Mouse (Mus musculus) small intestine, adult 2 months (tissue): ENCODE measurements around the gene Wwox.

Experiments
- CTCF ChIP-seq: fragments of 200-500 bp; IDR thresholded peaks from 2 replicates; pipeline ENCODE4 v1.5.1; 2012; ENCODE audit warnings: low read depth, mild to moderate bottlenecking, control low read depth, inconsistent platforms, low read length, moderate library complexity, mixed read lengths; ENCODE audit not compliant: insufficient replicate concordance, insufficient read length; ENCODE audit errors: extremely low read depth
- POLR2A ChIP-seq: fragments of 200-500 bp; IDR thresholded peaks from 2 replicates; pipeline ENCODE4 v1.6.1; 2012; ENCODE audit warnings: low read depth, mild to moderate bottlenecking, control low read depth, inconsistent platforms, low read length, moderate library complexity

GRCm38 (mm10) chr8:114890478-114890877 is 451.0 kb downstream of the Wwox start:
- TF ChIP-seq CTCF (no peak), POLR2A (no peak)
